Comparison of ENCODE assay signal across 20 mouse cellular contexts in the genomic region with DNA sequence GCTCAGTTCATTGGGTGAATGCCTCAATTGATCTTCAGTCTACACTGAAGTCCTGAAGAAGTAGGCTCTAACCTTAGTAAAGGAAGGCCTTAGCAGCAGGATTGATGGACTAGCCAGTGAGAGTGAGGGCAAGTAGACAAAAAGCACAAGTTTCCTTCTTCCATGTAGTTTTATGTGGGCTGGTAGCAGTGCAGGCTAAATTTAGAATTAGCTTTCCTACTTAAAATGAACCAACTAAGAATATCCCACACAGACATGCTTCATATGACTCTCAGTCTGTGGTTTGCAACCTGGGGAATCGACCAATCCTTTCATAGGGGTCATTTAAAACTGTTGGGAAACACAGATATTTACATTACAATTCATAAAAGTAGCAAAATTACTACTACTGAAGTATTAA.
DNase-seq lines count a peak whose midpoint lies in the region; ATAC-seq lines count a peak whose summit lies in the region.
"Had no signal": no experiment of that assay in that cellular context is flagged by ENCODE, and none has a peak within 500 bp of the region (broad histone marks: within the 10 kb centered on the region; RNA-seq: fewer than 3 reads in every experiment).

No protein-coding gene starts in this region.

- ATAC-seq in frontal cortex, adult (ENCODE audit: low TSS enrichment): peak; percentile 92
- ATAC-seq in inflammation-experienced regulatory T-cells, adult 6 months: no peak
- ATAC-seq: activated CD4-positive, CD25-positive, alpha-beta regulatory T cell, adult 4 months; CD4-positive, CD25-positive, alpha-beta regulatory T cell, adult 4 months; Patski had no signal

- DNase-seq in frontal cortex, postnatal 14 days (ENCODE audit: low spot score in 2 of 2): no peak
- peak; percentile 10 for DNase-seq in brain, adult 2 months (ENCODE audit: low read depth, low spot score)
- DNase-seq in telencephalon, adult 2 months (ENCODE audit: low read depth, low spot score): peak; percentile 6
- DNase-seq in cerebellum, adult 9-11 months: no peak
- DNase-seq: adrenal gland, adult 2 months; adrenal gland, adult 8-10 months; adrenal gland, postnatal 10 days; adrenal gland, postnatal 14 days; adrenal gland, postnatal 25 days; adrenal gland, postnatal 36 days; B cell, adult 2 months; cerebellum, adult 11 months; cerebellum, adult 11-12 months; cerebellum, adult 18-20 months; cerebellum, adult 2 months had no signal

Comparison
In these comparisons a context has a peak if more than half of its experiments do, and no peak if none do; other contexts are left out.
1. DNase-seq: peak in brain, adult 2 months (single experiment) and telencephalon, adult 2 months (single experiment); none in frontal cortex, postnatal 14 days (0 of 2) and cerebellum, adult 9-11 months (single experiment).